Mouse (Mus musculus) G1E (cell line): ENCODE measurements around the gene Slc23a2.

Source experiments
- CTCF ChIP-seq: IDR thresholded peaks from 2 replicates; pipeline ENCODE4 v1.5.1; 2012; ENCODE audit warnings: low read depth, low read length, inconsistent platforms, mixed read lengths
- GATA1 ChIP-seq: IDR thresholded peaks from 2 replicates; pipeline ENCODE4 v1.6.1; 2012; ENCODE audit warnings: borderline replicate concordance, low read length, inconsistent platforms, mixed read lengths
- POLR2AphosphoS5 ChIP-seq: IDR thresholded peaks from 2 replicates; pipeline ENCODE4 v1.6.1; 2012; ENCODE audit warnings: low read depth, low read length, inconsistent platforms; ENCODE audit not compliant: insufficient replicate concordance
- TAL1 ChIP-seq: conservative IDR thresholded peaks from 2 replicates; pipeline ENCODE4 v1.6.1; 2012; ENCODE audit warnings: low read depth, low read length, inconsistent platforms, mixed read lengths

- TF ChIP-seq CTCF, result no peak
- TF ChIP-seq POLR2AphosphoS5, result no peak
- TF ChIP-seq TAL1, result no peak
- TF ChIP-seq GATA1, result no peak
These were observed 74.7 kb downstream of the Slc23a2 start for GRCm38 (mm10) chr2:132069985-132070735.
